20 mouse cellular contexts compared by ENCODE assay signal in genomic region chr5:144372885-144373284, GRCm38 (mm10). TPM values are rescaled to one million over a fixed set of nuclear protein-coding genes. Genes with fewer than 3 reads are reported as not detected.
DNase-seq lines count a peak whose midpoint lies in the region; ATAC-seq and TF ChIP-seq lines count a peak whose summit lies in the region.
"Had no signal": no experiment of that assay in that cellular context is flagged by ENCODE, and none has a peak within 500 bp of the region (broad histone marks: within the 10 kb centered on the region; RNA-seq: fewer than 3 reads in every experiment).

No protein-coding gene starts in this region.

- no peaks in the 10 kb centered on the region for H3K27me3 ChIP-seq in intestine, embryonic 16.5 days (replicated peaks; ENCODE audit: control insufficient read depth, insufficient read depth, low read length)
- no peaks in the 10 kb centered on the region for H3K27me3 ChIP-seq in intestine, embryonic 15.5 days (replicated peaks)
- H3K27me3 ChIP-seq in lung, embryonic 16.5 days (ENCODE audit: control insufficient read depth, insufficient read depth, low read depth, low read length): no peaks in the 10 kb centered on the region
- H3K27me3 ChIP-seq in stomach, postnatal 0 days (ENCODE audit: control insufficient read depth, insufficient read depth, low read length): no peaks in the 10 kb centered on the region
- H3K27me3 ChIP-seq in kidney, embryonic 15.5 days: no peaks in the 10 kb centered on the region
- H3K27me3 ChIP-seq in hindbrain, embryonic 10.5 days (ENCODE audit: insufficient read depth, poor library complexity, severe bottlenecking): no peaks in the 10 kb centered on the region
- H3K27me3 ChIP-seq: embryonic facial prominence, embryonic 13.5 days; forebrain, embryonic 12.5 days; lung, embryonic 15.5 days had no signal

- H3K9me3 ChIP-seq in intestine, embryonic 16.5 days (ENCODE audit: control insufficient read depth, low read length): peaks cover 4% of the 10 kb centered on the region; the same call in 1 of the 2 replicates
- no peaks in the 10 kb centered on the region for H3K9me3 ChIP-seq in intestine, embryonic 15.5 days
- no peaks in the 10 kb centered on the region for H3K9me3 ChIP-seq in lung, embryonic 16.5 days (ENCODE audit: control insufficient read depth, low read length)
- no peaks in the 10 kb centered on the region for H3K9me3 ChIP-seq in stomach, postnatal 0 days (ENCODE audit: control insufficient read depth, low read length)
- no peaks in the 10 kb centered on the region for H3K9me3 ChIP-seq in kidney, embryonic 15.5 days (replicated peaks)
- peaks cover 6% of the 10 kb centered on the region; the same call in 1 of the 2 replicates for H3K9me3 ChIP-seq in hindbrain, embryonic 10.5 days
- H3K9me3 ChIP-seq: embryonic facial prominence, embryonic 13.5 days; forebrain, embryonic 12.5 days; lung, embryonic 15.5 days had no signal

- 0 out of 2 replicates have a peak, but pooled peaks have one; percentile 28 for ATAC-seq in intestine, embryonic 16.5 days
- ATAC-seq in intestine, embryonic 15.5 days: no peak
- ATAC-seq in lung, embryonic 16.5 days (ENCODE audit: low read depth): peak; percentile 75
- ATAC-seq in stomach, postnatal 0 days (ENCODE audit: low FRiP score, low TSS enrichment): no peak
- ATAC-seq in kidney, embryonic 15.5 days (replicated peaks; ENCODE audit: low FRiP score): no peak
- ATAC-seq: hindbrain, embryonic 16.5 days had no signal

- no peak overlapping the region for H3K9ac ChIP-seq in intestine, embryonic 16.5 days (ENCODE audit: low read depth, low read length)
- no peak overlapping the region for H3K9ac ChIP-seq in intestine, embryonic 15.5 days
- H3K9ac ChIP-seq in lung, embryonic 16.5 days (ENCODE audit: low read length): no peak overlapping the region
- no peak overlapping the region for H3K9ac ChIP-seq in stomach, postnatal 0 days (ENCODE audit: low read length)
- no peak overlapping the region for H3K9ac ChIP-seq in kidney, embryonic 15.5 days
- H3K9ac ChIP-seq: embryonic facial prominence, embryonic 13.5 days; forebrain, embryonic 12.5 days; lung, embryonic 15.5 days had no signal

- no peaks in the 10 kb centered on the region for H3K36me3 ChIP-seq in intestine, embryonic 16.5 days (ENCODE audit: control insufficient read depth, insufficient read depth, low read length)
- no peaks in the 10 kb centered on the region for H3K36me3 ChIP-seq in intestine, embryonic 15.5 days
- H3K36me3 ChIP-seq in lung, embryonic 16.5 days (ENCODE audit: control insufficient read depth, insufficient read depth, low read length): no peaks in the 10 kb centered on the region
- H3K36me3 ChIP-seq in stomach, postnatal 0 days (ENCODE audit: control insufficient read depth, insufficient read depth, low read length): no peaks in the 10 kb centered on the region
- H3K36me3 ChIP-seq in kidney, embryonic 15.5 days: no peaks in the 10 kb centered on the region
- H3K36me3 ChIP-seq in hindbrain, embryonic 10.5 days: no peaks in the 10 kb centered on the region
- H3K36me3 ChIP-seq: embryonic facial prominence, embryonic 13.5 days; forebrain, embryonic 12.5 days; G1E; lung, embryonic 15.5 days had no signal

- TF ChIP-seq CTCF in stomach, postnatal 0 days (IDR thresholded peaks at IDR 0.05; ENCODE audit: low read depth): no peak

- peak overlapping the region; percentile 10 for H3K27ac ChIP-seq in intestine, embryonic 16.5 days (ENCODE audit: low read length)
- H3K27ac ChIP-seq in intestine, embryonic 15.5 days: no peak overlapping the region
- H3K27ac ChIP-seq in lung, embryonic 16.5 days (ENCODE audit: low read length): no peak overlapping the region
- H3K27ac ChIP-seq in stomach, postnatal 0 days (replicated peaks): peak overlapping the region; percentile 46; the same call in 1 of the 2 replicates
- H3K27ac ChIP-seq in kidney, embryonic 15.5 days: no peak overlapping the region
- H3K27ac ChIP-seq in hindbrain, embryonic 10.5 days: no peak overlapping the region
- H3K27ac ChIP-seq: embryonic facial prominence, embryonic 13.5 days; forebrain, embryonic 12.5 days; lung, embryonic 15.5 days had no signal

- H3K4me2 ChIP-seq in intestine, embryonic 16.5 days (ENCODE audit: low read depth, low read length): no peak overlapping the region
- H3K4me2 ChIP-seq in intestine, embryonic 15.5 days (replicated peaks): no peak overlapping the region
- no peak overlapping the region for H3K4me2 ChIP-seq in lung, embryonic 16.5 days (ENCODE audit: low read depth, low read length)
- H3K4me2 ChIP-seq in stomach, postnatal 0 days (replicated peaks; ENCODE audit: low read depth): no peak overlapping the region
- no peak overlapping the region for H3K4me2 ChIP-seq in kidney, embryonic 15.5 days
- H3K4me2 ChIP-seq: embryonic facial prominence, embryonic 13.5 days; forebrain, embryonic 12.5 days; lung, embryonic 15.5 days had no signal

- H3K4me1 ChIP-seq in intestine, embryonic 16.5 days (ENCODE audit: control insufficient read depth, insufficient read depth, low read length): 0 out of 2 replicates have a peak, but pooled peaks cover 2% of the 10 kb centered on the region
- H3K4me1 ChIP-seq in intestine, embryonic 15.5 days (replicated peaks): no peaks in the 10 kb centered on the region
- H3K4me1 ChIP-seq in lung, embryonic 16.5 days (replicated peaks; ENCODE audit: control insufficient read depth, insufficient read depth, low read length): no peaks in the 10 kb centered on the region; the same call in 1 of the 2 replicates
- no peaks in the 10 kb centered on the region for H3K4me1 ChIP-seq in stomach, postnatal 0 days (replicated peaks; ENCODE audit: control insufficient read depth, insufficient read depth)
- H3K4me1 ChIP-seq in kidney, embryonic 15.5 days: no peaks in the 10 kb centered on the region
- H3K4me1 ChIP-seq in hindbrain, embryonic 10.5 days (replicated peaks): peaks cover 8% of the 10 kb centered on the region
- H3K4me1 ChIP-seq: embryonic facial prominence, embryonic 13.5 days had no signal

- DNase-seq in lung, adult 18-20 months: peak; percentile 33 to 70
- no peak for DNase-seq in lung, postnatal 4 days
- no peak for DNase-seq in stomach, postnatal 0 days (ENCODE audit: low spot score)
- DNase-seq in hindbrain, embryonic 10.5 days (ENCODE audit: low spot score): no peak
- DNase-seq: B cell, adult 2 months; cerebellum, adult 18-20 months; cerebellum, postnatal 14 days; gastrocnemius, postnatal 36 days; midbrain, embryonic 14.5 days; right cerebral cortex, postnatal 14 days had no signal

- WGBS in intestine, embryonic 16.5 days: 78% methylated on average over 2 of the region's 2 CpGs
- 78% methylated on average over 2 of the region's 2 CpGs for WGBS in intestine, embryonic 15.5 days
- 42% methylated on average over 2 of the region's 2 CpGs for WGBS in lung, embryonic 16.5 days
- WGBS in stomach, postnatal 0 days: 60% methylated on average over 2 of the region's 2 CpGs
- WGBS in kidney, embryonic 15.5 days: 86% methylated on average over 2 of the region's 2 CpGs
- WGBS in hindbrain, embryonic 10.5 days: 93% methylated on average over 2 of the region's 2 CpGs

- no peak overlapping the region for H3K4me3 ChIP-seq in intestine, embryonic 16.5 days (ENCODE audit: low read length)
- no peak overlapping the region for H3K4me3 ChIP-seq in intestine, embryonic 15.5 days (replicated peaks)
- H3K4me3 ChIP-seq in lung, embryonic 16.5 days (ENCODE audit: low read length): no peak overlapping the region
- H3K4me3 ChIP-seq in stomach, postnatal 0 days (ENCODE audit: low read depth, low read length): no peak overlapping the region
- no peak overlapping the region for H3K4me3 ChIP-seq in kidney, embryonic 15.5 days (replicated peaks)
- H3K4me3 ChIP-seq in hindbrain, embryonic 10.5 days: no peak overlapping the region
- H3K4me3 ChIP-seq: embryonic facial prominence, embryonic 13.5 days; erythroblast, embryonic 14.5 days; forebrain, embryonic 12.5 days; lung, embryonic 15.5 days had no signal

- TF ChIP-seq EP300 in stomach, postnatal 0 days (optimal IDR thresholded peaks at IDR 0.05): no peak

RNA-seq across cellular contexts. Expression of gene Baiap2l1, which starts 15.0 kb away (rescaled TPM):
- 32.0 and 37.2 TPM in 2 replicates for polyA plus RNA-seq in intestine, embryonic 16.5 days (2015; fragmentation: Nextera tagmentation; extraction: Ambion mirVana)
- polyA plus RNA-seq in intestine, embryonic 15.5 days (2015; fragmentation: Nextera tagmentation; extraction: Ambion mirVana): 27.4 and 28.6 TPM in 2 replicates
- 12.2 and 12.3 TPM in 2 replicates for polyA plus RNA-seq in lung, embryonic 16.5 days (2015; fragmentation: Nextera tagmentation; extraction: Ambion mirVana)
- polyA plus RNA-seq in stomach, postnatal 0 days (2015; fragmentation: Nextera tagmentation; extraction: Ambion mirVana): 25.3 and 26.8 TPM in 2 replicates
- 14.8 and 15.2 TPM in 2 replicates for polyA plus RNA-seq in kidney, embryonic 15.5 days (2015; fragmentation: Nextera tagmentation; extraction: Ambion mirVana)
- polyA plus RNA-seq in hindbrain, embryonic 10.5 days (2016; fragmentation: Nextera tagmentation; extraction: Ambion mirVana): 3.8 and 5.2 TPM in 2 replicates
- polyA plus RNA-seq: erythroblast, embryonic 14.5 days; G1E had no signal

Comparison
In these comparisons a context has a peak if more than half of its experiments do, and no peak if none do; other contexts are left out.
1. ATAC-seq: peak in intestine, embryonic 16.5 days (single experiment) and lung, embryonic 16.5 days (single experiment); none in intestine, embryonic 15.5 days (single experiment), stomach, postnatal 0 days (single experiment) and kidney, embryonic 15.5 days (single experiment).
2. H3K27ac ChIP-seq: peak in intestine, embryonic 16.5 days (single experiment) and stomach, postnatal 0 days (single experiment); none in intestine, embryonic 15.5 days (single experiment), lung, embryonic 16.5 days (single experiment), kidney, embryonic 15.5 days (single experiment) and hindbrain, embryonic 10.5 days (single experiment).
3. DNase-seq: peak in lung, adult 18-20 months (2 of 2); none in lung, postnatal 4 days (0 of 2), stomach, postnatal 0 days (single experiment) and hindbrain, embryonic 10.5 days (single experiment).